Mouse (Mus musculus) spleen, postnatal 4 days (tissue): Measurements from ENCODE around the gene Kcnj12.

Experiments used
- DNase-seq, 2 experiments: peaks; one replicate each; pipeline ENCODE4 v3.0.0; 2022; ENCODE audit warnings: low spot score in 2 of 2

Kcnj12 gene

GRCm38 (mm10) chr11:61024996-61025395, 2.6 kb downstream of the Kcnj12 start:
- DNase-seq: no peak

GRCm38 (mm10) chr11:61025594-61025993, 3.2 kb downstream of the Kcnj12 start:
- DNase-seq: no peak

GRCm38 (mm10) chr11:61026381-61026780, 4.0 kb downstream of the Kcnj12 start:
- DNase-seq: no peak

- DNase-seq: no peak
Measured at GRCm38 (mm10) chr11:61027160-61027559, 4.8 kb downstream of the Kcnj12 start.

- DNase-seq: no peak
Measured at GRCm38 (mm10) chr11:61028211-61028950, 6.0 kb downstream of the Kcnj12 start.

- no peak for DNase-seq
Measured at GRCm38 (mm10) chr11:61029116-61029740, 6.9 kb downstream of the Kcnj12 start.

GRCm38 (mm10) chr11:61029864-61030595, 7.7 kb downstream of the Kcnj12 start:
- DNase-seq: no peak

GRCm38 (mm10) chr11:61031137-61031536, 8.8 kb downstream of the Kcnj12 start:
- DNase-seq: no peak

- no peak for DNase-seq
Measured at GRCm38 (mm10) chr11:61031658-61032445, 9.5 kb downstream of the Kcnj12 start.

GRCm38 (mm10) chr11:61032481-61032880, 10.1 kb downstream of the Kcnj12 start:
- no peak for DNase-seq

- DNase-seq: no peak
Measured at GRCm38 (mm10) chr11:61033160-61033559, 10.8 kb downstream of the Kcnj12 start.

- no peak for DNase-seq
Measured at GRCm38 (mm10) chr11:61036639-61037038, 14.3 kb downstream of the Kcnj12 start.

GRCm38 (mm10) chr11:61038277-61038782, 16.0 kb downstream of the Kcnj12 start:
- no peak for DNase-seq

- DNase-seq: no peak
Measured at GRCm38 (mm10) chr11:61040856-61041652, 18.7 kb downstream of the Kcnj12 start.

- no peak for DNase-seq
Measured at GRCm38 (mm10) chr11:61042593-61042992, 20.2 kb downstream of the Kcnj12 start.

GRCm38 (mm10) chr11:61043055-61043992, 21.0 kb downstream of the Kcnj12 start:
- DNase-seq: no peak

- DNase-seq: no peak
Measured at GRCm38 (mm10) chr11:61044741-61045140, 22.4 kb downstream of the Kcnj12 start.

GRCm38 (mm10) chr11:61047441-61047840, 25.1 kb downstream of the Kcnj12 start:
- DNase-seq: no peak

GRCm38 (mm10) chr11:61051151-61051550, 28.8 kb downstream of the Kcnj12 start:
- no peak for DNase-seq

- no peak for DNase-seq
Measured at GRCm38 (mm10) chr11:61056871-61057270, 34.5 kb downstream of the Kcnj12 start.
